Mouse (Mus musculus) layer of hippocampus, adult 18-20 months (tissue): ENCODE measurements at regions not wholly inside any gene's neighbourhood (a gene's known extent, or its start where the extent isn't known, plus 50 kb on each side); places are given as distances from the start of the nearest gene placed in this dataset.

ENCODE experiments used
- DNase-seq, 2 experiments: peaks; one replicate each; pipeline ENCODE4 v3.0.0; 2022; ENCODE audit warnings: low spot score in 2 of 2

GRCm38 (mm10) chr7:83245867-83246266 lies 338.9 kb upstream of the Tmc3 start:
- no peak for DNase-seq

- no peak for DNase-seq
Measured at GRCm38 (mm10) chr7:83251995-83252563, 332.6 kb upstream of the Tmc3 start.

GRCm38 (mm10) chr7:83253001-83253400 lies 331.7 kb upstream of the Tmc3 start:
- DNase-seq = no peak

- DNase-seq = no peak
Measured at GRCm38 (mm10) chr7:83253432-83253831, 331.3 kb upstream of the Tmc3 start.

GRCm38 (mm10) chr7:83254411-83254810 lies 330.3 kb upstream of the Tmc3 start:
- DNase-seq = no peak

- DNase-seq = no peak
Measured at GRCm38 (mm10) chr7:83256236-83256784, 328.4 kb upstream of the Tmc3 start.

GRCm38 (mm10) chr7:83258363-83258916 lies 326.3 kb upstream of the Tmc3 start:
- no peak for DNase-seq

- DNase-seq = peak in 1 of 2 experiments; percentile 28
Measured at GRCm38 (mm10) chr7:83261489-83261888, 323.2 kb upstream of the Tmc3 start.

- DNase-seq = no peak
Measured at GRCm38 (mm10) chr7:83289915-83290773, 294.6 kb upstream of the Tmc3 start.

GRCm38 (mm10) chr7:83307112-83307511 lies 277.6 kb upstream of the Tmc3 start:
- DNase-seq = no peak

GRCm38 (mm10) chr7:83312172-83312571 lies 272.6 kb upstream of the Tmc3 start:
- no peak for DNase-seq

- no peak for DNase-seq
Measured at GRCm38 (mm10) chr7:83329809-83330412, 254.8 kb upstream of the Tmc3 start.

- DNase-seq = no peak
Measured at GRCm38 (mm10) chr7:83347103-83347754, 237.5 kb upstream of the Tmc3 start.

GRCm38 (mm10) chr7:83369191-83369590 lies 215.5 kb upstream of the Tmc3 start:
- DNase-seq = no peak

- no peak for DNase-seq
Measured at GRCm38 (mm10) chr7:83369605-83370004, 215.1 kb upstream of the Tmc3 start.

- DNase-seq = no peak
Measured at GRCm38 (mm10) chr7:83376826-83377225, 207.9 kb upstream of the Tmc3 start.

GRCm38 (mm10) chr7:83381381-83382181 lies 203.1 kb upstream of the Tmc3 start:
- DNase-seq = peak; percentile 44 to 77

GRCm38 (mm10) chr7:83382803-83383363 lies 201.8 kb upstream of the Tmc3 start:
- peak; percentile 52 to 78 for DNase-seq

GRCm38 (mm10) chr7:83391388-83391787 lies 193.3 kb upstream of the Tmc3 start:
- no peak for DNase-seq

GRCm38 (mm10) chr7:83392181-83392580 lies 192.5 kb upstream of the Tmc3 start:
- DNase-seq = no peak
